Mouse (Mus musculus) hindbrain, embryonic 14.5 days (tissue): ENCODE results near the gene BC024978. TPM values are rescaled to one million over a fixed set of nuclear protein-coding genes. Genes with fewer than 3 reads are reported as not detected.

Experiments
- ATAC-seq: fragments of 200-750 bp; cut with Nextera tagmentation; 2 replicates; pipeline ENCODE4 v1.8.0; 2017; ENCODE audit warnings: moderate number of reproducible peaks, mild to moderate bottlenecking, moderate TSS enrichment, moderate library complexity; ENCODE audit not compliant: low FRiP score
- DNase-seq: peaks from one replicate; pipeline ENCODE4 v3.0.0-alpha.2; 2015; ENCODE audit warnings: low spot score
- H3K27ac ChIP-seq: fragments of 300-500 bp; sonication (generic); 2 replicates; pipeline ENCODE4 v1.5.1; 2014; ENCODE audit warnings: mild to moderate bottlenecking, moderate library complexity
- H3K27me3 ChIP-seq: fragments of 300-500 bp; sonication (generic); 2 replicates; pipeline ENCODE4 v1.6.1; 2014; ENCODE audit warnings: mild to moderate bottlenecking, low read length, mixed read lengths; ENCODE audit not compliant: control insufficient read depth, insufficient read depth
- H3K36me3 ChIP-seq: fragments of 300-500 bp; sonication (generic); replicated peaks from 2 replicates; pipeline ENCODE4 v1.6.1; 2014; ENCODE audit not compliant: control insufficient read depth, insufficient read depth
- H3K4me1 ChIP-seq: fragments of 300-500 bp; sonication (generic); replicated peaks from 2 replicates; pipeline ENCODE4 v1.6.1; 2014; ENCODE audit warnings: antibody characterized with exemption, low read length, mixed read lengths; ENCODE audit not compliant: control insufficient read depth, insufficient read depth
- H3K4me2 ChIP-seq: fragments of 300-500 bp; sonication (generic); replicated peaks from 2 replicates; pipeline ENCODE4 v1.6.1; 2014; ENCODE audit warnings: mild to moderate bottlenecking, moderate library complexity
- H3K4me3 ChIP-seq: fragments of 300-500 bp; sonication (generic); replicated peaks from 2 replicates; pipeline ENCODE4 v1.5.1; 2014; ENCODE audit warnings: mild to moderate bottlenecking, low read length
- H3K9ac ChIP-seq: fragments of 300-500 bp; sonication (generic); 2 replicates; pipeline ENCODE4 v1.6.1; 2014
- H3K9me3 ChIP-seq: fragments of 300-500 bp; sonication (generic); 2 replicates; pipeline ENCODE4 v1.6.1; 2016; ENCODE audit warnings: low read length; ENCODE audit not compliant: control insufficient read depth
- WGBS: fragments of 180-500 bp; shearing (Covaris S2); extraction: QIAGEN DNeasy Blood & Tissue Kit; methylation state at CpG from one replicate; pipeline ENCODE4 v1.1.7; 2014; 5-methylcytosine and 5-hydroxymethylcytosine counted together
- polyA plus RNA-seq: library from polyadenylated mRNA; unstranded; fragments of >200 nt; fragmentation: Nextera tagmentation; extraction: Ambion mirVana; gene quantifications from 2 replicates; pipeline ENCODE4 v1.2.1, GENCODE M21; 2014

Gene BC024978
- 3.4 and 3.5 TPM in 2 replicates for polyA plus RNA-seq

GRCm38 (mm10) chr7:27195681-27196611, at the start of gene BC024978, which contains the start of gene Snrpa:
Gene BC024978 (plus strand): TSS chr7:27195781.
Gene Snrpa (minus strand): TSS chr7:27196271.
- peak within 1 kb of the TSS; percentile 78 for H3K9ac ChIP-seq
- H3K36me3 ChIP-seq, result peaks cover 32% of the 10 kb centered on the region
- H3K9me3 ChIP-seq, result no peaks in the 10 kb centered on the region
- no peaks in the 10 kb centered on the region for H3K27me3 ChIP-seq
- peak; percentile 98 for ATAC-seq
- peak within 1 kb of the TSS; percentile 89 for H3K4me2 ChIP-seq
- peak; percentile 95 for DNase-seq
- peak within 1 kb of the TSS; percentile 76 for H3K4me3 ChIP-seq
- under 1% methylated on average over 63 of the region's 64 CpGs for WGBS
- peaks cover 15% of the 10 kb centered on the region for H3K4me1 ChIP-seq
- H3K27ac ChIP-seq, result peak within 1 kb of the TSS; percentile 92

GRCm38 (mm10) chr7:27153205-27153764, 42.3 kb upstream of the BC024978 start, which contains the start of gene Cyp2t4:
Gene Cyp2t4 (plus strand): TSS chr7:27153714.
- ATAC-seq (no peak), DNase-seq (no peak)
- Histone ChIP-seq H3K4me3 (no peak within 1 kb of the TSS), H3K27me3 (no peaks in the 10 kb centered on the region), H3K36me3 (peaks cover 13% of the 10 kb centered on the region), H3K27ac (no peak within 1 kb of the TSS), H3K4me1 (no peaks in the 10 kb centered on the region), H3K9me3 (no peaks in the 10 kb centered on the region), H3K9ac (no peak within 1 kb of the TSS), H3K4me2 (no peak within 1 kb of the TSS)
- 74% methylated on average over 10 of the region's 10 CpGs for WGBS

- Histone ChIP-seq H3K9me3 (no peaks in the 10 kb centered on the region), H3K4me2 (no peak overlapping the region), H3K27me3 (no peaks in the 10 kb centered on the region), H3K27ac (no peak overlapping the region), H3K4me1 (peaks cover 8% of the 10 kb centered on the region), H3K9ac (no peak overlapping the region), H3K36me3 (peaks cover 37% of the 10 kb centered on the region), H3K4me3 (no peak overlapping the region)
- no peak for ATAC-seq
- no peak for DNase-seq
- 83% methylated on average over 13 of the region's 13 CpGs for WGBS
Observed at GRCm38 (mm10) chr7:27156005-27156404, 39.6 kb upstream of the BC024978 start.

GRCm38 (mm10) chr7:27158171-27158570, 37.4 kb upstream of the BC024978 start:
- Histone ChIP-seq H3K27me3 (no peaks in the 10 kb centered on the region), H3K9ac (no peak overlapping the region), H3K4me2 (no peak overlapping the region), H3K4me1 (peaks cover 26% of the 10 kb centered on the region), H3K4me3 (no peak overlapping the region), H3K36me3 (peaks cover 53% of the 10 kb centered on the region), H3K27ac (no peak overlapping the region), H3K9me3 (no peaks in the 10 kb centered on the region)
- 96% methylated on average over 9 of the region's 9 CpGs for WGBS
- no peak for ATAC-seq
- DNase-seq, result no peak

GRCm38 (mm10) chr7:27159256-27159655, 36.3 kb upstream of the BC024978 start:
- Histone ChIP-seq H3K27ac (no peak overlapping the region), H3K27me3 (no peaks in the 10 kb centered on the region), H3K9ac (no peak overlapping the region), H3K4me3 (no peak overlapping the region), H3K9me3 (no peaks in the 10 kb centered on the region), H3K4me1 (peaks cover 37% of the 10 kb centered on the region), H3K36me3 (peaks cover 61% of the 10 kb centered on the region), H3K4me2 (no peak overlapping the region)
- ATAC-seq, result no peak
- DNase-seq, result no peak
- 98% methylated on average over 6 of the region's 6 CpGs for WGBS

- DNase-seq (peak; percentile 80), ATAC-seq (peak; percentile 89)
- H3K4me2 ChIP-seq, result no peak overlapping the region
- peaks cover 67% of the 10 kb centered on the region for H3K36me3 ChIP-seq
- WGBS, result 24% methylated on average over 8 of the region's 8 CpGs
- H3K4me1 ChIP-seq, result peaks cover 43% of the 10 kb centered on the region
- no peak overlapping the region for H3K27ac ChIP-seq
- peak overlapping the region; percentile 8; the same call in 1 of the 2 replicates for H3K4me3 ChIP-seq
- H3K9ac ChIP-seq, result no peak overlapping the region
- H3K9me3 ChIP-seq, result no peaks in the 10 kb centered on the region
- no peaks in the 10 kb centered on the region for H3K27me3 ChIP-seq
Observed at GRCm38 (mm10) chr7:27159882-27160281, 35.7 kb upstream of the BC024978 start.

GRCm38 (mm10) chr7:27160921-27161320, 34.7 kb upstream of the BC024978 start:
- peaks cover 50% of the 10 kb centered on the region for H3K4me1 ChIP-seq
- no peak overlapping the region for H3K27ac ChIP-seq
- no peak for ATAC-seq
- no peak overlapping the region for H3K9ac ChIP-seq
- no peaks in the 10 kb centered on the region for H3K27me3 ChIP-seq
- DNase-seq, result no peak
- no peak overlapping the region for H3K4me3 ChIP-seq
- H3K4me2 ChIP-seq, result no peak overlapping the region
- H3K9me3 ChIP-seq, result no peaks in the 10 kb centered on the region
- peaks cover 72% of the 10 kb centered on the region for H3K36me3 ChIP-seq
- WGBS, result 85% methylated on average over 3 of the region's 3 CpGs

GRCm38 (mm10) chr7:27161744-27162143, 33.8 kb upstream of the BC024978 start:
- ATAC-seq (no peak), DNase-seq (no peak)
- 85% methylated on average over 4 of the region's 4 CpGs for WGBS
- Histone ChIP-seq H3K27ac (no peak overlapping the region), H3K36me3 (peaks cover 72% of the 10 kb centered on the region), H3K9me3 (no peaks in the 10 kb centered on the region), H3K4me3 (no peak overlapping the region), H3K27me3 (no peaks in the 10 kb centered on the region), H3K9ac (no peak overlapping the region), H3K4me1 (peaks cover 50% of the 10 kb centered on the region), H3K4me2 (0 out of 2 replicates have a peak overlapping the region, but pooled peaks have one; percentile 12)

- H3K4me2 ChIP-seq, result peak overlapping the region; percentile 64
- H3K4me1 ChIP-seq, result peaks cover 56% of the 10 kb centered on the region
- H3K27me3 ChIP-seq, result no peaks in the 10 kb centered on the region
- H3K27ac ChIP-seq, result no peak overlapping the region
- ATAC-seq (no peak), DNase-seq (no peak)
- H3K36me3 ChIP-seq, result peaks cover 63% of the 10 kb centered on the region
- no peak overlapping the region for H3K4me3 ChIP-seq
- H3K9ac ChIP-seq, result peak overlapping the region; percentile 88
- WGBS, result 91% methylated on average over 5 of the region's 5 CpGs
- no peaks in the 10 kb centered on the region for H3K9me3 ChIP-seq
Observed at GRCm38 (mm10) chr7:27162780-27163449, 32.7 kb upstream of the BC024978 start.
